Mouse (Mus musculus): ENCODE measurements at regions not wholly inside any gene's neighbourhood (a gene's known extent, or its start where the extent isn't known, plus 50 kb on each side); places are given as distances from the start of the nearest gene placed in this dataset.

GRCm38 (mm10) chr13:97393456-97393855 lies 152.6 kb downstream of the Enc1 start:
- ATAC-seq (ENCODE audit: insufficient number of reproducible peaks, low FRiP score) = no peak
- H3K27me3 ChIP-seq (replicated peaks) = 0 out of 2 replicates have a peak, but pooled peaks cover 3% of the 10 kb centered on the region

GRCm38 (mm10) chr13:97390449-97390930 lies 149.6 kb downstream of the Enc1 start:
- peak overlapping the region; percentile 10; the same call in 1 of the 2 replicates for H3K4me3 ChIP-seq
- H3K9me3 ChIP-seq (replicated peaks) = no peaks in the 10 kb centered on the region
- no peak overlapping the region for H3K9ac ChIP-seq
- H3K4me1 ChIP-seq (replicated peaks) = peaks cover 27% of the 10 kb centered on the region
- WGBS = 10% methylated on average over 11 of the region's 11 CpGs
- H3K4me2 ChIP-seq = peak overlapping the region; percentile 57
- H3K27me3 ChIP-seq (replicated peaks) = peaks cover 21% of the 10 kb centered on the region
- 0 out of 2 replicates have a peak overlapping the region, but pooled peaks have one; percentile 23 for H3K27ac ChIP-seq (ENCODE audit: poor library complexity, severe bottlenecking)
- H3K36me3 ChIP-seq = no peaks in the 10 kb centered on the region
- peak; percentile 56; the same call in 1 of the 2 replicates for ATAC-seq (ENCODE audit: insufficient number of reproducible peaks, low FRiP score)

More at GRCm38 (mm10) chr13:97393456-97393855, 152.6 kb downstream of the Enc1 start:
- H3K27ac ChIP-seq (ENCODE audit: poor library complexity, severe bottlenecking) = no peak overlapping the region
- peaks cover 15% of the 10 kb centered on the region for H3K4me1 ChIP-seq (replicated peaks)
- WGBS = 79% methylated on average over 7 of the region's 7 CpGs
- H3K4me3 ChIP-seq = no peak overlapping the region
- no peak overlapping the region for H3K4me2 ChIP-seq
- H3K36me3 ChIP-seq = no peaks in the 10 kb centered on the region
- no peak overlapping the region for H3K9ac ChIP-seq
- H3K9me3 ChIP-seq (replicated peaks) = no peaks in the 10 kb centered on the region

- no peak for ATAC-seq (ENCODE audit: insufficient number of reproducible peaks, low FRiP score)
- 28% methylated on average over 11 of the region's 11 CpGs for WGBS
- Histone ChIP-seq H3K9me3 (replicated peaks) (no peaks in the 10 kb centered on the region), H3K4me3 (no peak overlapping the region), H3K27me3 (replicated peaks) (peaks cover 33% of the 10 kb centered on the region), H3K9ac (no peak overlapping the region), H3K36me3 (no peaks in the 10 kb centered on the region), H3K4me2 (peak overlapping the region; percentile 38), H3K27ac (ENCODE audit: poor library complexity, severe bottlenecking) (no peak overlapping the region), H3K4me1 (replicated peaks) (peaks cover 27% of the 10 kb centered on the region)
Observed at GRCm38 (mm10) chr13:97388851-97389479, 148.1 kb downstream of the Enc1 start.

- Histone ChIP-seq H3K4me2 (no peak overlapping the region), H3K4me3 (no peak overlapping the region), H3K36me3 (no peaks in the 10 kb centered on the region), H3K27me3 (replicated peaks) (peaks cover 32% of the 10 kb centered on the region), H3K27ac (ENCODE audit: poor library complexity, severe bottlenecking) (no peak overlapping the region), H3K4me1 (replicated peaks) (peaks cover 27% of the 10 kb centered on the region), H3K9me3 (replicated peaks) (no peaks in the 10 kb centered on the region), H3K9ac (no peak overlapping the region)
- no peak for ATAC-seq (ENCODE audit: insufficient number of reproducible peaks, low FRiP score)
- 48% methylated on average over 3 of the region's 3 CpGs for WGBS
Observed at GRCm38 (mm10) chr13:97386511-97386910, 145.6 kb downstream of the Enc1 start.

- 82% methylated on average over 8 of the region's 8 CpGs for WGBS
- H3K27me3 ChIP-seq (replicated peaks) = peaks cover 32% of the 10 kb centered on the region
- ATAC-seq (ENCODE audit: insufficient number of reproducible peaks, low FRiP score) = no peak
Observed at GRCm38 (mm10) chr13:97385531-97385930, 144.6 kb downstream of the Enc1 start.

GRCm38 (mm10) chr13:97384091-97384777 lies 143.3 kb downstream of the Enc1 start:
- no peak overlapping the region for H3K27ac ChIP-seq (ENCODE audit: poor library complexity, severe bottlenecking)
- H3K9ac ChIP-seq = no peak overlapping the region
- H3K36me3 ChIP-seq = no peaks in the 10 kb centered on the region
- 74% methylated on average over 16 of the region's 16 CpGs for WGBS
- H3K27me3 ChIP-seq (replicated peaks) = peaks cover 32% of the 10 kb centered on the region
- H3K4me3 ChIP-seq = no peak overlapping the region
- no peaks in the 10 kb centered on the region for H3K9me3 ChIP-seq (replicated peaks)
- H3K4me2 ChIP-seq = no peak overlapping the region
- peaks cover 17% of the 10 kb centered on the region for H3K4me1 ChIP-seq (replicated peaks)
- ATAC-seq (ENCODE audit: insufficient number of reproducible peaks, low FRiP score) = no peak

More at GRCm38 (mm10) chr13:97385531-97385930, 144.6 kb downstream of the Enc1 start:
- Histone ChIP-seq H3K4me3 (no peak overlapping the region), H3K9ac (no peak overlapping the region), H3K36me3 (no peaks in the 10 kb centered on the region), H3K27ac (ENCODE audit: poor library complexity, severe bottlenecking) (no peak overlapping the region), H3K4me2 (no peak overlapping the region), H3K4me1 (replicated peaks) (peaks cover 22% of the 10 kb centered on the region), H3K9me3 (replicated peaks) (no peaks in the 10 kb centered on the region)

- ATAC-seq (ENCODE audit: insufficient number of reproducible peaks, low FRiP score) = no peak
- WGBS = 38% methylated on average over 4 of the region's 4 CpGs
- Histone ChIP-seq H3K9me3 (replicated peaks) (no peaks in the 10 kb centered on the region), H3K9ac (no peak overlapping the region), H3K4me3 (no peak overlapping the region), H3K27me3 (replicated peaks) (peaks cover 32% of the 10 kb centered on the region), H3K27ac (ENCODE audit: poor library complexity, severe bottlenecking) (no peak overlapping the region), H3K4me1 (replicated peaks) (peaks cover 12% of the 10 kb centered on the region), H3K36me3 (no peaks in the 10 kb centered on the region), H3K4me2 (no peak overlapping the region)
Observed at GRCm38 (mm10) chr13:97383351-97383750, 142.4 kb downstream of the Enc1 start.

GRCm38 (mm10) chr13:97380366-97380765 lies 139.5 kb downstream of the Enc1 start:
- no peaks in the 10 kb centered on the region for H3K9me3 ChIP-seq (replicated peaks)
- 75% methylated on average over 11 of the region's 11 CpGs for WGBS
- no peak for ATAC-seq (ENCODE audit: insufficient number of reproducible peaks, low FRiP score)
- H3K27me3 ChIP-seq (replicated peaks) = peaks cover 13% of the 10 kb centered on the region; the same call in 1 of the 2 replicates
- no peak overlapping the region for H3K4me3 ChIP-seq
- H3K4me2 ChIP-seq = no peak overlapping the region
- 0 out of 2 replicates have a peak, but pooled peaks cover 6% of the 10 kb centered on the region for H3K4me1 ChIP-seq (replicated peaks)
- no peaks in the 10 kb centered on the region for H3K36me3 ChIP-seq
- H3K27ac ChIP-seq (ENCODE audit: poor library complexity, severe bottlenecking) = no peak overlapping the region
- H3K9ac ChIP-seq = no peak overlapping the region

- Histone ChIP-seq H3K9me3 (replicated peaks) (no peaks in the 10 kb centered on the region), H3K4me1 (replicated peaks) (0 out of 2 replicates have a peak, but pooled peaks cover 6% of the 10 kb centered on the region), H3K36me3 (no peaks in the 10 kb centered on the region), H3K4me2 (no peak overlapping the region), H3K27ac (ENCODE audit: poor library complexity, severe bottlenecking) (no peak overlapping the region), H3K4me3 (no peak overlapping the region), H3K9ac (no peak overlapping the region), H3K27me3 (replicated peaks) (no peaks in the 10 kb centered on the region)
- ATAC-seq (ENCODE audit: insufficient number of reproducible peaks, low FRiP score) = no peak
- WGBS = 72% methylated on average over 6 of the region's 6 CpGs
Observed at GRCm38 (mm10) chr13:97376232-97376523, 135.3 kb downstream of the Enc1 start.

GRCm38 (mm10) chr13:97375501-97376231 lies 134.8 kb downstream of the Enc1 start:
- ATAC-seq (ENCODE audit: insufficient number of reproducible peaks, low FRiP score) = no peak
- no peaks in the 10 kb centered on the region for H3K36me3 ChIP-seq
- H3K4me2 ChIP-seq = no peak overlapping the region
- no peak overlapping the region for H3K4me3 ChIP-seq
- no peak overlapping the region for H3K9ac ChIP-seq
- 68% methylated on average over 14 of the region's 14 CpGs for WGBS
- peaks cover 3% of the 10 kb centered on the region; the same call in 1 of the 2 replicates for H3K27me3 ChIP-seq (replicated peaks)
- no peak overlapping the region for H3K27ac ChIP-seq (ENCODE audit: poor library complexity, severe bottlenecking)
- 0 out of 2 replicates have a peak, but pooled peaks cover 6% of the 10 kb centered on the region for H3K4me1 ChIP-seq (replicated peaks)
- no peaks in the 10 kb centered on the region for H3K9me3 ChIP-seq (replicated peaks)

GRCm38 (mm10) chr13:97372348-97372747 lies 131.4 kb downstream of the Enc1 start:
- no peak overlapping the region for H3K9ac ChIP-seq
- H3K27ac ChIP-seq (ENCODE audit: poor library complexity, severe bottlenecking) = no peak overlapping the region
- H3K4me3 ChIP-seq = no peak overlapping the region
- no peak overlapping the region for H3K4me2 ChIP-seq
- peaks cover 5% of the 10 kb centered on the region for H3K27me3 ChIP-seq (replicated peaks)
- 43% methylated on average over 7 of the region's 7 CpGs for WGBS
- H3K36me3 ChIP-seq = no peaks in the 10 kb centered on the region
- ATAC-seq (ENCODE audit: insufficient number of reproducible peaks, low FRiP score) = no peak
- H3K4me1 ChIP-seq (replicated peaks) = 0 out of 2 replicates have a peak, but pooled peaks cover 6% of the 10 kb centered on the region
- no peaks in the 10 kb centered on the region for H3K9me3 ChIP-seq (replicated peaks)
